Mouse (Mus musculus): ENCODE results near the gene Tk1. TPM values are rescaled to one million over a fixed set of nuclear protein-coding genes. Genes with fewer than 3 reads are reported as not detected.

Tk1 gene
- polyA plus RNA-seq, 1 experiment from 2014 or later, result 114 TPM

Other genes with a start within 250 kb of the Tk1 start
- 6.1 and 6.5 TPM in 2 replicates for gene Tnrc6c, start 171.8 kb downstream of the Tk1 start, polyA plus RNA-seq (2015; fragmentation: Nextera tagmentation; extraction: Ambion mirVana)
- gene Tmc8, start 44.0 kb downstream of the Tk1 start, polyA plus RNA-seq (2015; fragmentation: Nextera tagmentation; extraction: Ambion mirVana), result 4.1 and 6.0 TPM in 2 replicates
- 28.4 and 30.8 TPM in 2 replicates for gene Tmc6, start 43.9 kb downstream of the Tk1 start, polyA plus RNA-seq (2015; fragmentation: Nextera tagmentation; extraction: Ambion mirVana)
- gene 6030468B19Rik, start 28.4 kb downstream of the Tk1 start, polyA plus RNA-seq (2015; fragmentation: Nextera tagmentation; extraction: Ambion mirVana), result 0.32 and 0.39 TPM in 2 replicates
- 0.92 and 2.4 TPM in 2 replicates for gene Gm20708, start 16.4 kb downstream of the Tk1 start, polyA plus RNA-seq (2015; fragmentation: Nextera tagmentation; extraction: Ambion mirVana)
- gene Syngr2, start 16.4 kb downstream of the Tk1 start, polyA plus RNA-seq (2015; fragmentation: Nextera tagmentation; extraction: Ambion mirVana), result 111 and 133 TPM in 2 replicates
- gene Afmid, start 168 bp downstream of the Tk1 start, polyA plus RNA-seq (2015; fragmentation: Nextera tagmentation; extraction: Ambion mirVana), result 17.5 and 20.8 TPM in 2 replicates
- gene Birc5, start 23.2 kb upstream of the Tk1 start, polyA plus RNA-seq (2015; fragmentation: Nextera tagmentation; extraction: Ambion mirVana), result 228 and 244 TPM in 2 replicates
- gene Tmem235, start 34.7 kb upstream of the Tk1 start, polyA plus RNA-seq (2015; fragmentation: Nextera tagmentation; extraction: Ambion mirVana), result not detected in 2 replicates
- 6.5 and 7.4 TPM in 2 replicates for gene Tha1, start 47.4 kb upstream of the Tk1 start, polyA plus RNA-seq (2015; fragmentation: Nextera tagmentation; extraction: Ambion mirVana)
- gene Socs3, start 144.0 kb upstream of the Tk1 start, polyA plus RNA-seq (2015; fragmentation: Nextera tagmentation; extraction: Ambion mirVana), result 7.2 and 8.2 TPM in 2 replicates
- 26.9 and 28.9 TPM in 2 replicates for gene Pgs1, start 160.2 kb upstream of the Tk1 start, polyA plus RNA-seq (2015; fragmentation: Nextera tagmentation; extraction: Ambion mirVana)